In genomic region chr13:97292026-97292425, GRCm38 (mm10) we compare ENCODE assay signal across 11 mouse cellular contexts. TPM values are rescaled to one million over a fixed set of nuclear protein-coding genes. Genes with fewer than 3 reads are reported as not detected.
DNase-seq lines count a peak whose midpoint lies in the region; ATAC-seq and TF ChIP-seq lines count a peak whose summit lies in the region.
"Had no signal": no experiment of that assay in that cellular context is flagged by ENCODE, and none has a peak within 500 bp of the region (broad histone marks: within the 10 kb centered on the region; RNA-seq: fewer than 3 reads in every experiment).

No protein-coding gene starts in this region.

- H3K9me3 ChIP-seq in forebrain, embryonic 10.5 days, result no peaks in the 10 kb centered on the region
- no peaks in the 10 kb centered on the region for H3K9me3 ChIP-seq in neural tube, embryonic 11.5 days (ENCODE audit: control insufficient read depth, low read length)
- H3K9me3 ChIP-seq: embryonic facial prominence, embryonic 13.5 days had no signal

- H3K36me3 ChIP-seq in forebrain, embryonic 10.5 days (replicated peaks), result no peaks in the 10 kb centered on the region
- H3K36me3 ChIP-seq in neural tube, embryonic 11.5 days (ENCODE audit: control insufficient read depth, insufficient read depth, low read length), result no peaks in the 10 kb centered on the region
- H3K36me3 ChIP-seq: embryonic facial prominence, embryonic 13.5 days had no signal

- H3K4me3 ChIP-seq in forebrain, embryonic 10.5 days, result peak overlapping the region; percentile 27; the same call in 1 of the 2 replicates
- no peak overlapping the region for H3K4me3 ChIP-seq in layer of hippocampus, adult 2 months
- no peak overlapping the region for H3K4me3 ChIP-seq in neural tube, embryonic 11.5 days (ENCODE audit: low read depth, low read length)
- H3K4me3 ChIP-seq: embryonic facial prominence, embryonic 13.5 days had no signal

- WGBS in forebrain, embryonic 10.5 days, result 44% methylated on average over 8 of the region's 8 CpGs
- 37% methylated on average over 8 of the region's 8 CpGs for WGBS in neural tube, embryonic 11.5 days

- no peak overlapping the region for H3K9ac ChIP-seq in neural tube, embryonic 11.5 days (ENCODE audit: low read length)
- H3K9ac ChIP-seq: embryonic facial prominence, embryonic 13.5 days had no signal

- intact Hi-C loops in left cerebral cortex, postnatal 4 days (cut with DNase I), result no loop called here
- intact Hi-C loops in heart, postnatal 36 days (cut with DNase I), result no loop called here

- peaks cover 52% of the 10 kb centered on the region for H3K4me1 ChIP-seq in forebrain, embryonic 10.5 days
- H3K4me1 ChIP-seq in neural tube, embryonic 11.5 days (ENCODE audit: control insufficient read depth, insufficient read depth, low read length), result peaks cover 14% of the 10 kb centered on the region

- ATAC-seq in neural tube, embryonic 11.5 days (ENCODE audit: insufficient read depth, low FRiP score, low TSS enrichment), result peak; percentile 81

- peak; percentile 79 for DNase-seq in left cerebral cortex, postnatal 4 days
- DNase-seq in left cerebral cortex, adult 8-10 months (ENCODE audit: low spot score in 2 of 2), result no peak
- DNase-seq in forebrain, embryonic 10.5 days (ENCODE audit: extremely low spot score, low spot score), result peak; percentile 61
- peak; percentile 16 for DNase-seq in layer of hippocampus, adult 2 months (ENCODE audit: low spot score in 2 of 2)
- peak; percentile 70 for DNase-seq in neural tube, embryonic 11.5 days (ENCODE audit: low spot score)
- DNase-seq in spleen, postnatal 36 days (ENCODE audit: low spot score in 2 of 2), result no peak
- no peak for DNase-seq in kidney, adult 11 months
- DNase-seq in heart, postnatal 36 days, result no peak
- DNase-seq: adrenal gland, postnatal 25 days had no signal

- H3K4me2 ChIP-seq in neural tube, embryonic 11.5 days (ENCODE audit: low read depth), result 0 out of 2 replicates have a peak overlapping the region, but pooled peaks have one; percentile 23
- H3K4me2 ChIP-seq: embryonic facial prominence, embryonic 13.5 days had no signal

- peak overlapping the region; percentile 78 for H3K27ac ChIP-seq in forebrain, embryonic 10.5 days
- no peak overlapping the region for H3K27ac ChIP-seq in layer of hippocampus, adult 2 months
- H3K27ac ChIP-seq in neural tube, embryonic 11.5 days (ENCODE audit: low read depth, low read length), result peak overlapping the region; percentile 64
- H3K27ac ChIP-seq: embryonic facial prominence, embryonic 13.5 days; macrophage had no signal

- H3K27me3 ChIP-seq in forebrain, embryonic 10.5 days (ENCODE audit: poor library complexity, severe bottlenecking), result peaks cover 34% of the 10 kb centered on the region
- H3K27me3 ChIP-seq in neural tube, embryonic 11.5 days (ENCODE audit: control insufficient read depth, insufficient read depth, low read length), result no peaks in the 10 kb centered on the region

- TF ChIP-seq CTCF in layer of hippocampus, adult 2 months (conservative IDR thresholded peaks at IDR 0.05), result no peak

RNA-seq across cellular contexts. Expression of gene Enc1, which starts 51.1 kb away (rescaled TPM):
- 100 to 1,000 TPM; 740 to 833 TPM for total RNA-seq in left cerebral cortex, postnatal 4 days (2021)
- total RNA-seq in left cerebral cortex, adult 8-10 months (2022), result 100 to 1,000 TPM; 425 to 545 (median 450) TPM
- 7.8 and 10.0 TPM in 2 replicates for polyA plus RNA-seq in forebrain, embryonic 10.5 days (2016; fragmentation: Nextera tagmentation; extraction: Ambion mirVana)
- 100 to 1,000 TPM; 744 to 746 TPM for total RNA-seq in layer of hippocampus, adult 2 months (2021)
- 23.6 and 24.3 TPM in 2 replicates for polyA plus RNA-seq in neural tube, embryonic 11.5 days (2014; fragmentation: Nextera tagmentation; extraction: Ambion mirVana)
- 1 to 10 TPM; 4.7 to 8.1 TPM for total RNA-seq in heart, postnatal 36 days (2021)

Comparison
In these comparisons a context has a peak if more than half of its experiments do, and no peak if none do; other contexts are left out.
1. DNase-seq: peak in left cerebral cortex, postnatal 4 days (single experiment), forebrain, embryonic 10.5 days (single experiment), layer of hippocampus, adult 2 months (2 of 2) and neural tube, embryonic 11.5 days (single experiment); none in left cerebral cortex, adult 8-10 months (0 of 2), spleen, postnatal 36 days (0 of 2), kidney, adult 11 months (single experiment) and heart, postnatal 36 days (0 of 2).
2. RNA of gene Enc1, which starts 51.1 kb away (total RNA-seq): 740 to 833 TPM in left cerebral cortex, postnatal 4 days, 744 to 746 TPM in layer of hippocampus, adult 2 months and 425 to 545 TPM in left cerebral cortex, adult 8-10 months; 4.7 to 8.1 TPM in heart, postnatal 36 days; every median in the first group is over 10 times any median in the second.